Mouse (Mus musculus): ENCODE measurements around the gene Aamp. TPM values are rescaled to one million over a fixed set of nuclear protein-coding genes. Genes with fewer than 3 reads are reported as not detected.

Aamp gene
- polyA plus RNA-seq (2012) = 311 and 386 TPM in 2 replicates

GRCm38 (mm10) chr1:74284543-74285160 is at the start of gene Aamp, which contains the start of gene Pnkd:
Aamp (minus strand) TSS chr1:74284738.
Pnkd (plus strand) TSS chr1:74284930.
- no peak for TF ChIP-seq GATA1 (IDR thresholded peaks at IDR 0.05; ENCODE audit: low read length)

GRCm38 (mm10) chr1:74332930-74333329 is 48.4 kb upstream of the Aamp start:
- TF ChIP-seq GATA1 (IDR thresholded peaks at IDR 0.05; ENCODE audit: low read length) = no peak

GRCm38 (mm10) chr1:74332241-74332763 is 47.8 kb upstream of the Aamp start:
- no peak for TF ChIP-seq GATA1 (IDR thresholded peaks at IDR 0.05; ENCODE audit: low read length)

GRCm38 (mm10) chr1:74331046-74331681 is 46.6 kb upstream of the Aamp start:
- no peak for TF ChIP-seq GATA1 (IDR thresholded peaks at IDR 0.05; ENCODE audit: low read length)

GRCm38 (mm10) chr1:74329899-74330431 is 45.4 kb upstream of the Aamp start:
- TF ChIP-seq GATA1 (IDR thresholded peaks at IDR 0.05; ENCODE audit: low read length) = no peak

- no peak for TF ChIP-seq GATA1 (IDR thresholded peaks at IDR 0.05; ENCODE audit: low read length)
Measured at GRCm38 (mm10) chr1:74321396-74321795, 36.9 kb upstream of the Aamp start.

- TF ChIP-seq GATA1 (IDR thresholded peaks at IDR 0.05; ENCODE audit: low read length) = no peak
Measured at GRCm38 (mm10) chr1:74318711-74319110, 34.2 kb upstream of the Aamp start.

GRCm38 (mm10) chr1:74316114-74316827 is 31.7 kb upstream of the Aamp start:
- TF ChIP-seq GATA1 (IDR thresholded peaks at IDR 0.05; ENCODE audit: low read length) = no peak

GRCm38 (mm10) chr1:74314796-74315195 is 30.3 kb upstream of the Aamp start:
- no peak for TF ChIP-seq GATA1 (IDR thresholded peaks at IDR 0.05; ENCODE audit: low read length)

GRCm38 (mm10) chr1:74313049-74313692 is 28.6 kb upstream of the Aamp start:
- TF ChIP-seq GATA1 (IDR thresholded peaks at IDR 0.05; ENCODE audit: low read length) = no peak

- no peak for TF ChIP-seq GATA1 (IDR thresholded peaks at IDR 0.05; ENCODE audit: low read length)
Measured at GRCm38 (mm10) chr1:74309767-74310166, 25.2 kb upstream of the Aamp start.

GRCm38 (mm10) chr1:74308001-74308964 is 23.7 kb upstream of the Aamp start:
- no peak for TF ChIP-seq GATA1 (IDR thresholded peaks at IDR 0.05; ENCODE audit: low read length)

- TF ChIP-seq GATA1 (IDR thresholded peaks at IDR 0.05; ENCODE audit: low read length) = no peak
Measured at GRCm38 (mm10) chr1:74307146-74307545, 22.6 kb upstream of the Aamp start.

GRCm38 (mm10) chr1:74305522-74305921 is 21.0 kb upstream of the Aamp start, which contains the start of gene Tmbim1:
Tmbim1 (minus strand) TSS chr1:74305622.
- no peak for TF ChIP-seq GATA1 (IDR thresholded peaks at IDR 0.05; ENCODE audit: low read length)
